Mouse (Mus musculus): ENCODE measurements around the gene Cdk5r2.

The Cdk5r2 gene

GRCm38 (mm10) chr1:74851001-74851775, 3.5 kb upstream of the Cdk5r2 start:
- DNase-seq (ENCODE audit: low read depth) = no peak

- DNase-seq (ENCODE audit: low read depth) = no peak
Measured at GRCm38 (mm10) chr1:74855156-74855555, 422 bp downstream of the Cdk5r2 start.

GRCm38 (mm10) chr1:74855651-74856438, 1.1 kb downstream of the Cdk5r2 start:
- no peak for DNase-seq (ENCODE audit: low read depth)

- DNase-seq (ENCODE audit: low read depth) = no peak
Measured at GRCm38 (mm10) chr1:74856439-74856720, 1.6 kb downstream of the Cdk5r2 start.

- DNase-seq (ENCODE audit: low read depth) = no peak
Measured at GRCm38 (mm10) chr1:74856791-74857190, 2.1 kb downstream of the Cdk5r2 start.

GRCm38 (mm10) chr1:74857201-74857600, 2.5 kb downstream of the Cdk5r2 start:
- no peak for DNase-seq (ENCODE audit: low read depth)

GRCm38 (mm10) chr1:74857677-74858076, 2.9 kb downstream of the Cdk5r2 start:
- no peak for DNase-seq (ENCODE audit: low read depth)

- peak; percentile 26 for DNase-seq (ENCODE audit: low read depth)
Measured at GRCm38 (mm10) chr1:74858171-74858719, 3.5 kb downstream of the Cdk5r2 start.

- no peak for DNase-seq (ENCODE audit: low read depth)
Measured at GRCm38 (mm10) chr1:74858805-74859204, 4.1 kb downstream of the Cdk5r2 start.

- DNase-seq (ENCODE audit: low read depth) = no peak
Measured at GRCm38 (mm10) chr1:74859223-74859984, 4.7 kb downstream of the Cdk5r2 start.

GRCm38 (mm10) chr1:74861783-74862182, 7.0 kb downstream of the Cdk5r2 start:
- no peak for DNase-seq (ENCODE audit: low read depth)

- DNase-seq (ENCODE audit: low read depth) = no peak
Measured at GRCm38 (mm10) chr1:74872218-74872617, 17.5 kb downstream of the Cdk5r2 start.

GRCm38 (mm10) chr1:74877199-74877598, 22.5 kb downstream of the Cdk5r2 start:
- no peak for DNase-seq (ENCODE audit: low read depth)

GRCm38 (mm10) chr1:74880785-74881360, 26.1 kb downstream of the Cdk5r2 start:
- DNase-seq (ENCODE audit: low read depth) = peak; percentile 55

GRCm38 (mm10) chr1:74882055-74882734, 27.5 kb downstream of the Cdk5r2 start:
- no peak for DNase-seq (ENCODE audit: low read depth)

GRCm38 (mm10) chr1:74882828-74883227, 28.1 kb downstream of the Cdk5r2 start:
- DNase-seq (ENCODE audit: low read depth) = no peak

- no peak for DNase-seq (ENCODE audit: low read depth)
Measured at GRCm38 (mm10) chr1:74883441-74883840, 28.7 kb downstream of the Cdk5r2 start.

GRCm38 (mm10) chr1:74884196-74885141, 29.7 kb downstream of the Cdk5r2 start:
- DNase-seq (ENCODE audit: low read depth) = no peak

- no peak for DNase-seq (ENCODE audit: low read depth)
Measured at GRCm38 (mm10) chr1:74885369-74886042, 30.8 kb downstream of the Cdk5r2 start, which contains the start of gene Fev. Fev (minus strand) TSS chr1:74885419.

GRCm38 (mm10) chr1:74891513-74891912, 36.8 kb downstream of the Cdk5r2 start:
- peak; percentile 34 for DNase-seq (ENCODE audit: low read depth)
